Mouse (Mus musculus): Measurements from ENCODE around the gene Krt27. TPM values are rescaled to one million over a fixed set of nuclear protein-coding genes. Genes with fewer than 3 reads are reported as not detected.

Gene Krt27
- total and polyA plus RNA-seq, 2 experiments from 2014 or later = 0.34 to 0.89 TPM

DNA sequence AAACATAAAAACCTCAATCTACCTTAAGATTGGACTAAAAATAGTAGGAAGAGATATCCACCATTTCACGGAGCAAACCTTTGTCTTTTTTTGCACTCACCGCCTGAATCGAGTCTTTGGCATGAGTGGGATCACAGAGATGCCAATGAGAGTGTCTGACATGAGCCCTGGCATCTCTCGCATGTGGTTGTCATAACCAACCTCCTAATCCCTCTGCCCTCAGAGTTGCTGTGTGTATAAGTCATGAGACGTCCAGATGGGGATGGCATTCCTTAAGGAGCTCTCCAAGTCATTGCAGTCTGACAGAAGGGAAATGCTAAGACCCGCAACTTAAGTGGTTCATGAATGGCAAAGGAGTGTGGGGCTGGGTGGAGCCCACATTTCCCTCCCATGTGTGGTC, 40.5 kb upstream of the Krt27 start:
- Histone ChIP-seq H3K36me3 (ENCODE audit: insufficient read depth, low read length) (no peaks in the 10 kb centered on the region), H3K4me2 (ENCODE audit: low read depth, low read length) (no peak overlapping the region), H3K9me3 (ENCODE audit: low read length) (no peaks in the 10 kb centered on the region), H3K27me3 (ENCODE audit: insufficient read depth, low read length) (no peaks in the 10 kb centered on the region), H3K4me3 (ENCODE audit: low read length) (no peak overlapping the region), H3K4me1 (ENCODE audit: insufficient read depth, low read length) (no peaks in the 10 kb centered on the region), H3K27ac (no peak overlapping the region), H3K9ac (replicated peaks; ENCODE audit: low read length) (no peak overlapping the region)
- DNase-seq (ENCODE audit: low spot score) (no peak), ATAC-seq (no peak)
- WGBS = 82% methylated on average over 6 of the region's 6 CpGs
- no peak for TF ChIP-seq CTCF (IDR thresholded peaks at IDR 0.05; ENCODE audit: low read depth)

DNA sequence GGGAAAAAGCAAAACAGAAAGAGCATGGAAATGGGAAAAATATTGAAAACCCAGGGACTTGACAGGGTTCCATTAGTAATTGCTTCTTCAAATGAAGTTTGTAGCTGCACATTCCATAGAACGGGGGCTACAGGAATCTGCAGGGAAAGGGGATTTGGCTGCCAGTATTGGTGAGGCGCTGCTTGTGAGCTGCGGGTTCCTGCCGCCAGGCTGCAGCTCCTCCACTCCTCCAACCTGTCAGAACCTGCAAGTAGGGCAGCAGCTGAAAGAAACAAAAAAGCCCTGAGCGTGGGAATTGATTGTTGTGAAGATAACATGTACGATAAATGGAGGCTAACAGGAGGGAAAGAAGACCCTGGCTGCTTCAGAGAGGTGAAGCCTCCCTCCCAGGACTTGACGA, 40.0 kb upstream of the Krt27 start:
- DNase-seq (ENCODE audit: low spot score) (no peak), ATAC-seq (no peak)
- no peak for TF ChIP-seq CTCF (IDR thresholded peaks at IDR 0.05; ENCODE audit: low read depth)
- no peaks in the 10 kb centered on the region for H3K27me3 ChIP-seq (ENCODE audit: insufficient read depth, low read length)
- H3K9ac ChIP-seq (replicated peaks; ENCODE audit: low read length) = no peak overlapping the region
- H3K9me3 ChIP-seq (ENCODE audit: low read length) = no peaks in the 10 kb centered on the region
- no peak overlapping the region for H3K27ac ChIP-seq
- 80% methylated on average over 7 of the region's 7 CpGs for WGBS
- no peak overlapping the region for H3K4me2 ChIP-seq (ENCODE audit: low read depth, low read length)
- H3K4me1 ChIP-seq (ENCODE audit: insufficient read depth, low read length) = no peaks in the 10 kb centered on the region
- no peaks in the 10 kb centered on the region for H3K36me3 ChIP-seq (ENCODE audit: insufficient read depth, low read length)
- no peak overlapping the region for H3K4me3 ChIP-seq (ENCODE audit: low read length)

DNA sequence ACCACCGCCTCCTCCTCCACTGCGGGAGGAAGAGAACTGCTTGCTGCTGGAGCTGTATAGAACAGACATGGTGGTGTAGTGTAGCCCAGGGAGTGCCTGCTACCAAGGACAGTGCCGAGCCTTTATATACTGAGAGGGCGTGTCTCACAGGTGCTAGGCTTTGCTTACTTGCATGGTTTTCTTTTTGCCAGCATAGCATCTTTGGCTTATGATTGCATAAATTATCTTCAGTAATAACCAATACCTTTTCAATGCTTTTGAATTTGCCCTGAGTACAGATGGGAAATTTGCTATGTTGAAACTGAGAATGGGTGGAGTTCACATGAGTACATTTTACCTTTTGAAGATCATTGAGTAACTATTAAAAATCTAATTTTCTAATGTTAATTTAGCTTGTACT, 38.4 kb upstream of the Krt27 start, which contains the start of gene Krt10:
Krt10 (minus strand) TSS at position 101 of the 400 bp plus-strand sequence.
- no peak for ATAC-seq
- Histone ChIP-seq H3K4me2 (ENCODE audit: low read depth, low read length) (no peak within 1 kb of the TSS), H3K9ac (replicated peaks; ENCODE audit: low read length) (no peak within 1 kb of the TSS), H3K9me3 (ENCODE audit: low read length) (no peaks in the 10 kb centered on the region), H3K36me3 (ENCODE audit: insufficient read depth, low read length) (no peaks in the 10 kb centered on the region), H3K4me1 (ENCODE audit: insufficient read depth, low read length) (no peaks in the 10 kb centered on the region), H3K27me3 (ENCODE audit: insufficient read depth, low read length) (no peaks in the 10 kb centered on the region), H3K27ac (no peak within 1 kb of the TSS), H3K4me3 (ENCODE audit: low read length) (no peak within 1 kb of the TSS)
- no peak for DNase-seq (ENCODE audit: low spot score)
- no peak for TF ChIP-seq CTCF (IDR thresholded peaks at IDR 0.05; ENCODE audit: low read depth)
- WGBS = 89% methylated on average over 4 of the region's 4 CpGs

DNA sequence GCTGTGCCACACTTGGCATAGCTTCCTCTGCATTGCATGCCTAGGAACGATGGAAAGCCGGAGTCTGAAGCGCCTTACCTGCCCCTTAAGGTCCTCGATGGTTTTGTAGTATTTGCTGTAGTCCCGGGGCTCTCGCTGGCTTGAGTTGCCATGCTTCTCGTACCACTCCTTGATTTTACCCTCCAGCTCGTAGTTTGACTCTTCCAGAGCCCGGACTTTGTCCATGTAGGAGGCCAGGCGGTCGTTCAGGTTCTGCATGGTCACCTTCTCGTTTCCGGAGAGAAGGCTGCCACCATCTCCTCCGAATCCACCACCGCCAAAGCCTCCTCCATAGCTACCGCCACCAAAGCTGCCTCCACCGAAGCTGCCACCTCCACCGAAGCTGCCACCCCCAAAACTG, 37.8 kb upstream of the Krt27 start:
- H3K36me3 ChIP-seq (ENCODE audit: insufficient read depth, low read length) = no peaks in the 10 kb centered on the region
- no peak overlapping the region for H3K27ac ChIP-seq
- no peaks in the 10 kb centered on the region for H3K4me1 ChIP-seq (ENCODE audit: insufficient read depth, low read length)
- no peaks in the 10 kb centered on the region for H3K27me3 ChIP-seq (ENCODE audit: insufficient read depth, low read length)
- no peak overlapping the region for H3K4me3 ChIP-seq (ENCODE audit: low read length)
- H3K9me3 ChIP-seq (ENCODE audit: low read length) = no peaks in the 10 kb centered on the region
- no peak overlapping the region for H3K4me2 ChIP-seq (ENCODE audit: low read depth, low read length)
- WGBS = 95% methylated on average over 18 of the region's 18 CpGs
- ATAC-seq (no peak), DNase-seq (ENCODE audit: low spot score) (no peak)
- TF ChIP-seq CTCF (IDR thresholded peaks at IDR 0.05; ENCODE audit: low read depth) = no peak
- no peak overlapping the region for H3K9ac ChIP-seq (replicated peaks; ENCODE audit: low read length)

DNA sequence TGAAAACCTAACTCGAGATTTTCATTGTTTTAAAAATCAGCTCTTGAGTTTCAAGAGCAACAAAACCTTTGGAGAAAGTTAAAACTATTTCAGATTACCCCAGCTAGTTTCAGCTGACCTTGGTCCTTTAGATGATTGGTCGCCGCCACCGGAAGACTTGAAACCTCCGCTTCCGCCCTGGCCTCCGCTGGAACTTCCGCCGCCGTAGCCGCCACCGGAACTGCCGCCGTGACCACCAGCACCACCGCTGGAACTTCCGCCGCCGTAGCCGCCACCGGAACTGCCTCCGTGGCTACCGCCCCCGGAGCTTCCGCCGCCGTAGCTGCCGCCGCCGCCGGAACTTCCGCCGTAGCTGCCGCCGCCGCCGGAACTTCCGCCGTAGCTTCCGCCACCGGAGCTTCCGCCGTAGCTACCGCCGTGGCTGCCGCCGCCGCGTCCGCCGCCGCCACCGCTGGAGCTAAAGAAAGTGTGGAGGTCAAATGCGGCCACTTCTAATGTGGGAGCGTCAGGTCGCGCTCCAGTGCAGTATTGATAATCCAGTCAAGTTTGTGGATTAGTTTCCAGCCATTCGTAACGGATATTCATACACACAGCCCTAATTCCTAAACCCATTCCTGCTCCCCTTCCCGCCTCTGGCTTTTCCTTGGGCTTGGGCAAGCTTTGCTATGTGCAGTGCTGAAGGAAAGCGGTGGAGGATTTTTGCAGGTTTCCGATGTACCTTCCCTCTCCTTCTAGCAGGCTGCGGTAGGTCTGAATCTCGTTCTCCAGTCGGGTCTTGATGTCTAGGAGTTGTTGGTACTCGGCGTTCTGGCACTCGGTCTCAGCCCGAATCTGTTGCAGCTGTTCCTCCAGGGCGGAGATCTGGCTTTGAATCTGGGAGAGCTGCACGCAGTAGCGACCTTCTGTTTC, 35.2 kb upstream of the Krt27 start:
- peak overlapping the region; percentile 62 for H3K9ac ChIP-seq (replicated peaks; ENCODE audit: low read length)
- DNase-seq (ENCODE audit: low spot score) (peak; percentile 92), ATAC-seq (peak; percentile 93)
- no peaks in the 10 kb centered on the region for H3K4me1 ChIP-seq (ENCODE audit: insufficient read depth, low read length)
- peak overlapping the region; percentile 55 for H3K4me3 ChIP-seq (ENCODE audit: low read length)
- TF ChIP-seq CTCF (IDR thresholded peaks at IDR 0.05; ENCODE audit: low read depth) = no peak
- WGBS = 1% methylated on average over 71 of the region's 71 CpGs
- no peaks in the 10 kb centered on the region for H3K9me3 ChIP-seq (ENCODE audit: low read length)
- no peaks in the 10 kb centered on the region for H3K27me3 ChIP-seq (ENCODE audit: insufficient read depth, low read length)
- H3K36me3 ChIP-seq (ENCODE audit: insufficient read depth, low read length) = no peaks in the 10 kb centered on the region
- H3K27ac ChIP-seq = peak overlapping the region; percentile 93
- H3K4me2 ChIP-seq (ENCODE audit: low read depth, low read length) = peak overlapping the region; percentile 69

DNA sequence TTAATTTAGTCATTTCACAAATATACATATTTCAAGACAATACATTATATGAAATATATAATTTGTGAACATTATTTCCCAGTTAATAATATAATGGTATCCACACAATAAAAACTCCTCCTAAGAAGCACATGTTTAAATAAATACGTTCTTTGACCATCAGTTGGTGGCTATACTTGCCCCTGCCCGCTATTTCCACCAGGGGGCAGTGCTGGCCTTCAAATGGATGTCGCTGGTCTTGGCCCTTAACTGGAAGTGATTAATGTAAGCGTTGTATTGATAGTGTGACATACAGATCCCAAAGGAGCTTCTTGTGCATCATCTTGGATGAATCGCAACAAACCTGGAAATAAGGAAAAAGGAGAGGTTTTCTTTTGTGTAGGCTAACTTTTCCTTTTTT, 28.7 kb upstream of the Krt27 start:
- WGBS = 16% methylated on average over 5 of the region's 5 CpGs
- Histone ChIP-seq H3K27ac (no peak overlapping the region), H3K27me3 (ENCODE audit: insufficient read depth, low read length) (no peaks in the 10 kb centered on the region; the same call in 1 of the 2 replicates), H3K4me3 (ENCODE audit: low read length) (no peak overlapping the region), H3K9me3 (ENCODE audit: low read length) (no peaks in the 10 kb centered on the region), H3K9ac (replicated peaks; ENCODE audit: low read length) (no peak overlapping the region), H3K4me1 (ENCODE audit: insufficient read depth, low read length) (no peaks in the 10 kb centered on the region), H3K4me2 (ENCODE audit: low read depth, low read length) (no peak overlapping the region), H3K36me3 (ENCODE audit: insufficient read depth, low read length) (no peaks in the 10 kb centered on the region)
- ATAC-seq (no peak), DNase-seq (ENCODE audit: low spot score) (peak; percentile 83)
- TF ChIP-seq CTCF (IDR thresholded peaks at IDR 0.05; ENCODE audit: low read depth) = peak; percentile 92

DNA sequence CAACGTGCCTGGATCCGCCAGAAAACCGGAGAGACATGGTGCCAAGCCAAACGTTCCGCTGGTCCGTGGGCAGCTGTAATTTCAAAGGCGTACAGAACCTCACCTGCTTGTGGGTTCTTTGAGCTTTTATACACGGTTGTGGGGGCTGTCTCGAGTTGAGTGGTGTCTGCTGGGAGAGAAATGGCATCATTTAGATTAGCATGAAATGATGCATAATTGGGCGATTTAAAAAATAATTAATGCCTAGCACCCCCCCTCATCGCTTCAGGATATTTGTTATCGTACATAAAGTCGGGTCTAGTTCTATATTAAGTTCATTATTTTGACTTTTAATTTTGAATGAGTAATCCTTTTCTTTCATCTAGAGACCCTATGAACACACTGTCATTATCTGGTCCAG, 23.9 kb upstream of the Krt27 start, which contains the start of gene Krt28:
Krt28 (minus strand) TSS at position 101 of the 400 bp plus-strand sequence.
- DNase-seq (ENCODE audit: low spot score) = no peak
- H3K9ac ChIP-seq (replicated peaks; ENCODE audit: low read length) = no peak within 1 kb of the TSS
- H3K4me1 ChIP-seq (ENCODE audit: insufficient read depth, low read length) = no peaks in the 10 kb centered on the region
- H3K4me3 ChIP-seq (ENCODE audit: low read length) = no peak within 1 kb of the TSS
- 77% methylated on average over 13 of the region's 13 CpGs for WGBS
- H3K27me3 ChIP-seq (ENCODE audit: insufficient read depth, low read length) = no peaks in the 10 kb centered on the region; the same call in 1 of the 2 replicates
- no peak within 1 kb of the TSS for H3K4me2 ChIP-seq (ENCODE audit: low read depth, low read length)
- no peak for ATAC-seq
- no peak within 1 kb of the TSS for H3K27ac ChIP-seq
- no peaks in the 10 kb centered on the region for H3K9me3 ChIP-seq (ENCODE audit: low read length)
- TF ChIP-seq CTCF (IDR thresholded peaks at IDR 0.05; ENCODE audit: low read depth) = no peak
- no peaks in the 10 kb centered on the region for H3K36me3 ChIP-seq (ENCODE audit: insufficient read depth, low read length)

All from hindbrain, postnatal 0 days (tissue).